Mouse (Mus musculus): ENCODE results near the gene Rbpjl.

- TF ChIP-seq CTCF (IDR thresholded peaks at IDR 0.05; ENCODE audit: low read depth) = no peak
- TF ChIP-seq EP300 (optimal IDR thresholded peaks at IDR 0.05) = no peak
Measured at GRCm38 (mm10) chr2:164443460-164444000, 40.6 kb downstream of the Rbpjl start, which contains the start of gene Sdc4.

Data from stomach, postnatal 0 days (tissue).